Mouse (Mus musculus) hindbrain, postnatal 0 days (tissue): Measurements from ENCODE around the gene Coq8b. TPM values are rescaled to one million over a fixed set of nuclear protein-coding genes. Genes with fewer than 3 reads are reported as not detected.
"Not testable (repeated sequence)": the region's sequence is repeated elsewhere in the genome, so short reads cannot be mapped to it uniquely, and the experiment has no call there.

Source experiments
- ATAC-seq: fragments of 200-750 bp; cut with Nextera tagmentation; 2 replicates; pipeline ENCODE4 v1.8.0; 2017; ENCODE audit warnings: mild to moderate bottlenecking, moderate TSS enrichment, moderate library complexity
- DNase-seq: peaks from one replicate; pipeline ENCODE4 v3.0.0-alpha.2; 2015; ENCODE audit warnings: low spot score
- H3K27ac ChIP-seq: fragments of 300-500 bp; sonication (generic); 2 replicates; pipeline ENCODE4 v1.5.1; 2014; ENCODE audit warnings: mild to moderate bottlenecking
- H3K27me3 ChIP-seq: fragments of 300-500 bp; sonication (generic); 2 replicates; pipeline ENCODE4 v1.6.1; 2014; ENCODE audit warnings: low read length, mixed read lengths; ENCODE audit not compliant: insufficient read depth
- H3K36me3 ChIP-seq: fragments of 300-500 bp; sonication (generic); 2 replicates; pipeline ENCODE4 v1.6.1; 2014; ENCODE audit warnings: low read length, mixed read lengths; ENCODE audit not compliant: insufficient read depth
- H3K4me1 ChIP-seq: fragments of 300-500 bp; sonication (generic); 2 replicates; pipeline ENCODE4 v1.6.1; 2014; ENCODE audit warnings: antibody characterized with exemption, low read length, mixed read lengths; ENCODE audit not compliant: insufficient read depth
- H3K4me2 ChIP-seq: fragments of 300-500 bp; sonication (generic); 2 replicates; pipeline ENCODE4 v1.6.1; 2014; ENCODE audit warnings: low read depth, mild to moderate bottlenecking, low read length, moderate library complexity, mixed read lengths
- H3K4me3 ChIP-seq: fragments of 300-500 bp; sonication (generic); 2 replicates; pipeline ENCODE4 v1.5.1; 2014; ENCODE audit warnings: low read length
- H3K9ac ChIP-seq: fragments of 300-500 bp; sonication (generic); replicated peaks from 2 replicates; pipeline ENCODE4 v1.6.1; 2014; ENCODE audit warnings: mild to moderate bottlenecking, low read length, moderate library complexity, mixed read lengths
- H3K9me3 ChIP-seq: fragments of 300-500 bp; sonication (generic); 2 replicates; pipeline ENCODE4 v1.6.1; 2016; ENCODE audit warnings: low read length, mixed read lengths
- CTCF ChIP-seq: IDR thresholded peaks from 2 replicates; pipeline ENCODE4 v1.5.1; 2016; ENCODE audit warnings: antibody characterized with exemption, control low read depth, low read depth
- WGBS: fragments of 180-500 bp; shearing (Covaris S2); extraction: QIAGEN DNeasy Blood & Tissue Kit; methylation state at CpG from one replicate; pipeline ENCODE4 v1.1.7; 2014; 5-methylcytosine and 5-hydroxymethylcytosine counted together
- polyA plus RNA-seq: library from polyadenylated mRNA; unstranded; fragments of >200 nt; fragmentation: Nextera tagmentation; extraction: Ambion mirVana; gene quantifications from 2 replicates; pipeline ENCODE4 v1.2.1, GENCODE M21; 2015
- total RNA-seq: library from RNA; depleted of rRNA; stranded (reverse); fragments of >200 nt; gene quantifications from 2 replicates; pipeline ENCODE4 v1.2.3, GENCODE M21; 2014

Gene Coq8b
- total and polyA plus RNA-seq, 2 experiments from 2014 or later, result 16.7 to 26.5 TPM

GRCm38 (mm10) chr7:27237527-27237926, 4.7 kb downstream of the Coq8b start:
- Histone ChIP-seq H3K27ac (no peak overlapping the region), H3K9me3 (no peaks in the 10 kb centered on the region), H3K4me3 (no peak overlapping the region), H3K27me3 (no peaks in the 10 kb centered on the region), H3K4me1 (peaks cover 4% of the 10 kb centered on the region; the same call in 1 of the 2 replicates), H3K4me2 (no peak overlapping the region), H3K36me3 (peaks cover 22% of the 10 kb centered on the region), H3K9ac (no peak overlapping the region)
- 90% methylated on average over 2 of the region's 2 CpGs for WGBS
- DNase-seq, result no peak
- TF ChIP-seq CTCF, result peak; percentile 33; the same call in 1 of the 2 replicates
- no peak for ATAC-seq

GRCm38 (mm10) chr7:27238568-27238967, 5.7 kb downstream of the Coq8b start:
- Histone ChIP-seq H3K4me1 (peaks cover 1% of the 10 kb centered on the region; the same call in 1 of the 2 replicates), H3K9ac (no peak overlapping the region), H3K36me3 (peaks cover 22% of the 10 kb centered on the region), H3K4me2 (no peak overlapping the region), H3K9me3 (no peaks in the 10 kb centered on the region), H3K27ac (no peak overlapping the region), H3K4me3 (no peak overlapping the region), H3K27me3 (no peaks in the 10 kb centered on the region)
- WGBS, result 86% methylated on average over 5 of the region's 5 CpGs
- TF ChIP-seq CTCF, result no peak
- DNase-seq (no peak), ATAC-seq (no peak)

- no peak overlapping the region for H3K27ac ChIP-seq
- DNase-seq, result no peak
- H3K4me1 ChIP-seq, result no peaks in the 10 kb centered on the region
- H3K9ac ChIP-seq, result no peak overlapping the region
- no peaks in the 10 kb centered on the region for H3K9me3 ChIP-seq
- H3K4me2 ChIP-seq, result no peak overlapping the region
- ATAC-seq, result no peak
- H3K27me3 ChIP-seq, result no peaks in the 10 kb centered on the region
- TF ChIP-seq CTCF, result no peak
- H3K4me3 ChIP-seq, result no peak overlapping the region
- H3K36me3 ChIP-seq, result peaks cover 28% of the 10 kb centered on the region
- WGBS, result 72% methylated on average over 8 of the region's 8 CpGs
Observed at GRCm38 (mm10) chr7:27243211-27243610, 10.4 kb downstream of the Coq8b start.

- H3K36me3 ChIP-seq, result peaks cover 28% of the 10 kb centered on the region
- 84% methylated on average over 2 of the region's 2 CpGs for WGBS
- not testable (repeated sequence) for DNase-seq
Observed at GRCm38 (mm10) chr7:27244088-27244487, 11.3 kb downstream of the Coq8b start.

GRCm38 (mm10) chr7:27249146-27249545, 16.3 kb downstream of the Coq8b start:
- ATAC-seq (no peak), DNase-seq (peak; percentile 56)
- Histone ChIP-seq H3K36me3 (peaks cover 6% of the 10 kb centered on the region), H3K4me1 (no peaks in the 10 kb centered on the region), H3K9me3 (no peaks in the 10 kb centered on the region), H3K4me2 (no peak overlapping the region), H3K4me3 (no peak overlapping the region), H3K27me3 (no peaks in the 10 kb centered on the region), H3K27ac (no peak overlapping the region), H3K9ac (no peak overlapping the region)
- TF ChIP-seq CTCF, result peak; percentile 63
- WGBS, result 94% methylated on average over 2 of the region's 2 CpGs

More at GRCm38 (mm10) chr7:27244088-27244487, 11.3 kb downstream of the Coq8b start:
- H3K9me3 ChIP-seq, H3K9ac ChIP-seq, H3K4me2 ChIP-seq, H3K4me3 ChIP-seq, ATAC-seq, H3K27me3 ChIP-seq, H3K4me1 ChIP-seq, H3K27ac ChIP-seq: not testable (repeated sequence)
- TF ChIP-seq CTCF, result peak; percentile 50

GRCm38 (mm10) chr7:27249928-27250327, 17.1 kb downstream of the Coq8b start:
- no peak overlapping the region for H3K27ac ChIP-seq
- no peak overlapping the region for H3K9ac ChIP-seq
- 60% methylated on average over 5 of the region's 5 CpGs for WGBS
- H3K4me2 ChIP-seq, result no peak overlapping the region
- ATAC-seq, result 0 out of 2 replicates have a peak, but pooled peaks have one; percentile 38
- H3K36me3 ChIP-seq, result peaks cover 6% of the 10 kb centered on the region
- DNase-seq, result peak; percentile 24
- no peaks in the 10 kb centered on the region for H3K27me3 ChIP-seq
- H3K9me3 ChIP-seq, result no peaks in the 10 kb centered on the region
- no peak overlapping the region for H3K4me3 ChIP-seq
- no peaks in the 10 kb centered on the region for H3K4me1 ChIP-seq
- no peak for TF ChIP-seq CTCF

- Histone ChIP-seq H3K9me3 (no peaks in the 10 kb centered on the region), H3K27ac (no peak overlapping the region), H3K4me3 (no peak overlapping the region), H3K36me3 (no peaks in the 10 kb centered on the region), H3K9ac (no peak overlapping the region), H3K4me2 (no peak overlapping the region), H3K27me3 (no peaks in the 10 kb centered on the region), H3K4me1 (no peaks in the 10 kb centered on the region)
- TF ChIP-seq CTCF, result no peak
- no peak for DNase-seq
- no peak for ATAC-seq
- 89% methylated on average over 6 of the region's 6 CpGs for WGBS
Observed at GRCm38 (mm10) chr7:27251946-27252345, 19.1 kb downstream of the Coq8b start.
